13 mouse cellular contexts compared by ENCODE assay signal in the genomic region with DNA sequence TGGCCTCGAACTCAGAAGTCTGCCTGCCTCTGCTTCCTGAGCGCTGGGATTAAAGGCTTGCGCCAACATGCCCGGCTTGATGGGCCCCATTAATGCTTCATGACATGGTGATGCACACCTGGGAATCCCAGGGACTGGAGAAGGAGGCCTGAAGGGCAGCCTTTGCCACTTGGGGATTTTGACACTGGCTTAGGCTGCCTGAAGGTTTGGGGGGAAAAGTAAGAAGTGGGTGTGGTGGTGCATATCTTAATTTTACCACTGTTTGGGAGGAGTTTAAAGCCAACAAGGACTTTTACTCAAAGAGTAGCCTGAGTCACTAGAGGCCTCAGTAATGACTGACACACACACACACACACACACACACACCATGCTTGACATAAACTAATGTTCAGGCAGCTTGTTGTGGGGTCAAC. TPM values are rescaled to one million over a fixed set of nuclear protein-coding genes. Genes with fewer than 3 reads are reported as not detected.
DNase-seq lines count a peak whose midpoint lies in the region; ATAC-seq and TF ChIP-seq lines count a peak whose summit lies in the region.
"Had no signal": no experiment of that assay in that cellular context is flagged by ENCODE, and none has a peak within 500 bp of the region (broad histone marks: within the 10 kb centered on the region; RNA-seq: fewer than 3 reads in every experiment).

No protein-coding gene starts in this region.

- H3K9me3 ChIP-seq in lung, embryonic 16.5 days (ENCODE audit: control insufficient read depth, low read length) = no peaks in the 10 kb centered on the region
- no peaks in the 10 kb centered on the region for H3K9me3 ChIP-seq in heart, postnatal 0 days (replicated peaks; ENCODE audit: control insufficient read depth, low read length)
- H3K9me3 ChIP-seq: midbrain, embryonic 10.5 days; neural tube, embryonic 15.5 days had no signal

- peaks cover 35% of the 10 kb centered on the region for H3K36me3 ChIP-seq in lung, embryonic 16.5 days (ENCODE audit: control insufficient read depth, insufficient read depth, low read length)
- peaks cover 58% of the 10 kb centered on the region for H3K36me3 ChIP-seq in heart, postnatal 0 days (replicated peaks; ENCODE audit: control insufficient read depth, insufficient read depth, low read length)
- H3K36me3 ChIP-seq in splenic B cell, adult 2 months (ENCODE audit: control insufficient read depth, insufficient read depth, low read length, poor library complexity, severe bottlenecking) = peaks cover 30% of the 10 kb centered on the region

- no peak for TF ChIP-seq CTCF in heart, postnatal 0 days (IDR thresholded peaks at IDR 0.05; ENCODE audit: low read depth)

- H3K4me3 ChIP-seq in lung, embryonic 16.5 days (ENCODE audit: low read length) = no peak overlapping the region
- no peak overlapping the region for H3K4me3 ChIP-seq in heart, postnatal 0 days (ENCODE audit: low read depth, low read length)
- H3K4me3 ChIP-seq: forebrain, embryonic 10.5 days; midbrain, embryonic 10.5 days; neural tube, embryonic 15.5 days had no signal

- 84% methylated on average over 4 of the region's 4 CpGs for WGBS in lung, embryonic 16.5 days
- WGBS in heart, postnatal 0 days = 67% methylated on average over 4 of the region's 4 CpGs

- H3K4me1 ChIP-seq in lung, embryonic 16.5 days (replicated peaks; ENCODE audit: control insufficient read depth, insufficient read depth, low read length) = peaks cover 65% of the 10 kb centered on the region
- H3K4me1 ChIP-seq in heart, postnatal 0 days (ENCODE audit: control insufficient read depth, insufficient read depth) = peaks cover 58% of the 10 kb centered on the region

- no peak for TF ChIP-seq EP300 in heart, postnatal 0 days (IDR thresholded peaks at IDR 0.05; ENCODE audit: low read depth)

- H3K9ac ChIP-seq in lung, embryonic 16.5 days (ENCODE audit: low read length) = no peak overlapping the region
- H3K9ac ChIP-seq in heart, postnatal 0 days (replicated peaks; ENCODE audit: low read depth, low read length) = 0 out of 2 replicates have a peak overlapping the region, but pooled peaks have one; percentile 13
- H3K9ac ChIP-seq: neural tube, embryonic 15.5 days had no signal

- no peak for ATAC-seq in lung, embryonic 16.5 days (ENCODE audit: low read depth)
- no peak for ATAC-seq in heart, postnatal 0 days (ENCODE audit: insufficient read depth, low read depth)

- H3K27me3 ChIP-seq in lung, embryonic 16.5 days (ENCODE audit: control insufficient read depth, insufficient read depth, low read depth, low read length) = no peaks in the 10 kb centered on the region
- no peaks in the 10 kb centered on the region for H3K27me3 ChIP-seq in heart, postnatal 0 days (ENCODE audit: control insufficient read depth, insufficient read depth, low read length)
- no peaks in the 10 kb centered on the region for H3K27me3 ChIP-seq in splenic B cell, adult 2 months (ENCODE audit: control insufficient read depth, insufficient read depth, low read length, poor library complexity, severe bottlenecking)
- H3K27me3 ChIP-seq: neural tube, embryonic 15.5 days had no signal

- H3K27ac ChIP-seq in lung, embryonic 16.5 days (ENCODE audit: low read length) = peak overlapping the region; percentile 97
- peak overlapping the region; percentile 100 for H3K27ac ChIP-seq in heart, postnatal 0 days (ENCODE audit: low read depth)
- H3K27ac ChIP-seq: forebrain, embryonic 10.5 days; midbrain, embryonic 10.5 days; neural tube, embryonic 15.5 days had no signal

- H3K4me2 ChIP-seq in lung, embryonic 16.5 days (ENCODE audit: low read depth, low read length) = no peak overlapping the region
- no peak overlapping the region for H3K4me2 ChIP-seq in heart, postnatal 0 days (ENCODE audit: low read depth, low read length)
- H3K4me2 ChIP-seq: neural tube, embryonic 15.5 days had no signal

- DNase-seq in adrenal gland, adult 2 months = peak; percentile 56
- no peak for DNase-seq in adrenal gland, adult 8-10 months
- no peak for DNase-seq in lung, postnatal 4 days
- no peak for DNase-seq in heart, postnatal 0 days (ENCODE audit: low spot score)
- DNase-seq in splenic B cell, adult 2 months (ENCODE audit: low read depth, low spot score) = peak; percentile 39
- no peak for DNase-seq in right cerebral cortex, postnatal 25 days
- no peak for DNase-seq in c-Kit-positive CD71-positive TER-119-positive erythroid progenitor cells, embryonic 14.5 days (ENCODE audit: low spot score)
- DNase-seq: cerebellum, adult 2 months had no signal

RNA-seq across cellular contexts. Expression of a gene that starts 6.4 kb away (rescaled TPM):
- 100 to 1,000 TPM; 152 to 159 TPM for total RNA-seq in adrenal gland, adult 2 months (2021)
- 272 and 291 TPM in 2 replicates for polyA plus RNA-seq in adrenal gland, adult 2 months (2012; rRNA removed)
- 100 to 1,000 TPM; 177 to 189 (median 179) TPM for total RNA-seq in adrenal gland, adult 8-10 months (2022)
- polyA plus RNA-seq in lung, embryonic 16.5 days (2015; fragmentation: Nextera tagmentation; extraction: Ambion mirVana) = 23.1 and 31.7 TPM in 2 replicates
- total RNA-seq in heart, postnatal 0 days (2014; rRNA removed; ENCODE audit: low replicate concordance) = 213 and 278 TPM in 2 replicates
- 50.1 and 51.9 TPM in 2 replicates for polyA plus RNA-seq in heart, postnatal 0 days (2015; fragmentation: Nextera tagmentation; extraction: Ambion mirVana)

RNA-seq across cellular contexts. Expression of a gene that starts 22.8 kb away (rescaled TPM):
- 1 to 10 TPM; 6.0 to 8.8 TPM for total RNA-seq in adrenal gland, adult 2 months (2021)
- polyA plus RNA-seq in adrenal gland, adult 2 months (2012; rRNA removed) = 11.0 and 17.4 TPM in 2 replicates
- total RNA-seq in adrenal gland, adult 8-10 months (2022) = 10 to 100 TPM in 1 of 4 experiments, 1 to 10 TPM in 3; 4.3 to 10.2 (median 6.4) TPM
- 4.4 and 5.5 TPM in 2 replicates for polyA plus RNA-seq in lung, embryonic 16.5 days (2015; fragmentation: Nextera tagmentation; extraction: Ambion mirVana)
- 20.2 and 23.8 TPM in 2 replicates for total RNA-seq in heart, postnatal 0 days (2014; rRNA removed; ENCODE audit: low replicate concordance)
- polyA plus RNA-seq in heart, postnatal 0 days (2015; fragmentation: Nextera tagmentation; extraction: Ambion mirVana) = 7.5 and 11.2 TPM in 2 replicates
- total RNA-seq: hematopoietic stem cell, adult 5-6 weeks had no signal

RNA-seq across cellular contexts. Expression of a gene that starts 40.2 kb away (rescaled TPM):
- total RNA-seq in adrenal gland, adult 2 months (2021) = 100 to 1,000 TPM in 1 of 2 experiments, 10 to 100 TPM in 1; 82.5 to 104 TPM
- polyA plus RNA-seq in adrenal gland, adult 2 months (2012; rRNA removed) = 7.2 and 9.0 TPM in 2 replicates
- total RNA-seq in adrenal gland, adult 8-10 months (2022) = 100 to 1,000 TPM; 102 to 141 (median 119) TPM
- 61.6 and 65.0 TPM in 2 replicates for polyA plus RNA-seq in lung, embryonic 16.5 days (2015; fragmentation: Nextera tagmentation; extraction: Ambion mirVana)
- 43.3 and 49.6 TPM in 2 replicates for total RNA-seq in heart, postnatal 0 days (2014; rRNA removed; ENCODE audit: low replicate concordance)
- polyA plus RNA-seq in heart, postnatal 0 days (2015; fragmentation: Nextera tagmentation; extraction: Ambion mirVana) = 38.5 and 40.6 TPM in 2 replicates

Comparison
In these comparisons a context has a peak if more than half of its experiments do, and no peak if none do; other contexts are left out.
1. DNase-seq: peak in adrenal gland, adult 2 months (single experiment) and splenic B cell, adult 2 months (single experiment); none in adrenal gland, adult 8-10 months (single experiment), lung, postnatal 4 days (0 of 2), heart, postnatal 0 days (single experiment), right cerebral cortex, postnatal 25 days (single experiment) and c-Kit-positive CD71-positive TER-119-positive erythroid progenitor cells, embryonic 14.5 days (single experiment).